Mouse (Mus musculus): ENCODE measurements around the gene Egfl7. TPM values are rescaled to one million over a fixed set of nuclear protein-coding genes. Genes with fewer than 3 reads are reported as not detected.

Egfl7 gene
- polyA plus RNA-seq, 1 experiment from 2014 or later: 75.7 TPM

- no peak for DNase-seq (ENCODE audit: low spot score)
- Histone ChIP-seq H3K4me2 (ENCODE audit: low read depth) (no peak overlapping the region), H3K27me3 (ENCODE audit: control insufficient read depth, insufficient read depth, low read length) (no peaks in the 10 kb centered on the region), H3K9ac (ENCODE audit: low read length) (no peak overlapping the region), H3K36me3 (ENCODE audit: control insufficient read depth, insufficient read depth, low read length) (peaks cover 2% of the 10 kb centered on the region; the same call in 1 of the 2 replicates), H3K4me1 (ENCODE audit: control insufficient read depth, insufficient read depth, low read length) (no peaks in the 10 kb centered on the region), H3K9me3 (ENCODE audit: control insufficient read depth, low read length) (no peaks in the 10 kb centered on the region), H3K27ac (ENCODE audit: low read depth, low read length) (no peak overlapping the region), H3K4me3 (ENCODE audit: low read depth, low read length) (no peak overlapping the region)
- 89% methylated on average over 12 of the region's 12 CpGs for WGBS
- ATAC-seq (ENCODE audit: insufficient read depth, low FRiP score, low TSS enrichment): no peak
These were observed 11.6 kb downstream of the Egfl7 start for GRCm38 (mm10) chr2:26591416-26591815.

DNA sequence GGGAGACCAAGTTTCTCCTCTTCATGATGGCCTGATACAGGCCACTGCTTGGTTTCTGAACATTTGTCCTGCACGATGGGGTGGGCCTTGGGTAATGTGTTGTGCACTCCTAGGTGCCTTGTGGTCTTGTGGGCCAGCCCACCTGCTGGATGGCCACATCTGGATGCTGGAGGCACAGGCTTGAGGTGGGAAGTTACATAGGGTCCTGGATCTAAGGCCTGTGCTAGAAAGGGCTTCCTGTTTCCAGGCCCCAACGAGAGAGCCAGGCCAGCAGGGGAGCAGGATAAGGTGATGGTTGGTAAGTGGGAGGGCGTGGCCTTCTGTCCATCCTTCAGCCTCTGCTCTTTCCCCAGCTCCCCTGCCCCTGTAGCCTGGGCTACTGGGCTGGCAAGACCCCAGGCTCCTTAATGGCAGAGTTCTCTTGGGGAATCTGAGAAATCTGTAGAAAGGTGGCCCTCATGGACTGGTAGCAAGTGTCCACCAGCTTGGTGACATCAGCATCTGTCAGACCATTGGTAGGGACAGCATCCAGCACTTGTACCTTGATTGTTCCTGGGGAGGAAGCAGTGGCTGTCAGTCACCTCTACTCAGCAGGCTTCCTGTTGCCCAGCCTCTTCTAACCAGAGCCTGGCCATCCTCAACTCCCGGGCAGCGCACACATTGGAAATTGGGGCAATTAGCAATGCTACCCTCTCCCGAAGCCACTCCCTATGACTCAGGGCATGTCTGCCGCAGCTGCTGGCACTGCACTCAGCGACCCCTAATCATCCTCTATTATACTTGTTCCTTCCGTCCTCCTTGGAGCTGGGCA lies 13.6 kb downstream of the Egfl7 start:
- H3K9ac ChIP-seq (ENCODE audit: low read length): no peak overlapping the region
- H3K9me3 ChIP-seq (ENCODE audit: control insufficient read depth, low read length): no peaks in the 10 kb centered on the region
- ATAC-seq (ENCODE audit: insufficient read depth, low FRiP score, low TSS enrichment): no peak
- no peak for DNase-seq (ENCODE audit: low spot score)
- H3K27me3 ChIP-seq (ENCODE audit: control insufficient read depth, insufficient read depth, low read length): no peaks in the 10 kb centered on the region
- H3K27ac ChIP-seq (ENCODE audit: low read depth, low read length): no peak overlapping the region
- no peaks in the 10 kb centered on the region for H3K4me1 ChIP-seq (ENCODE audit: control insufficient read depth, insufficient read depth, low read length)
- WGBS: 52% methylated on average over 9 of the region's 9 CpGs
- H3K36me3 ChIP-seq (ENCODE audit: control insufficient read depth, insufficient read depth, low read length): peaks cover 2% of the 10 kb centered on the region; the same call in 1 of the 2 replicates
- no peak overlapping the region for H3K4me2 ChIP-seq (ENCODE audit: low read depth)
- no peak overlapping the region for H3K4me3 ChIP-seq (ENCODE audit: low read depth, low read length)

DNA sequence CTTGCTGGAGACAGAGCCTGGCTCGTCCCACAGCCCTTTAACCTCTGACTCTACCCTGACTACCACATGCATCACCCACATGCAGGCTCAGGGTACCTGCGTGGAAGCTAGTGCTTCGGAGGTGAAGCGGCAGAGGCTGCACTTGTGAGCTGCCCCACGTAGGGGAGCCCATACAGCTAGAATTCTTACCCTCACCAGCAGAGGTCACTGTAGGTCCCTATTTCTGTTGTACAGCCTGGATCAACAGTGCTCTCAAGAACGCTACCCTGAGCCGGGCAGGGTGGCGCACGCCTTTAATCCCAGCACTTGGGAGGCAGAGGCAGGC lies 14.2 kb downstream of the Egfl7 start:
- Histone ChIP-seq H3K4me1 (ENCODE audit: control insufficient read depth, insufficient read depth, low read length) (no peaks in the 10 kb centered on the region), H3K9ac (ENCODE audit: low read length) (no peak overlapping the region), H3K36me3 (ENCODE audit: control insufficient read depth, insufficient read depth, low read length) (peaks cover 2% of the 10 kb centered on the region; the same call in 1 of the 2 replicates), H3K4me3 (ENCODE audit: low read depth, low read length) (no peak overlapping the region), H3K27me3 (ENCODE audit: control insufficient read depth, insufficient read depth, low read length) (no peaks in the 10 kb centered on the region), H3K27ac (ENCODE audit: low read depth, low read length) (no peak overlapping the region), H3K4me2 (ENCODE audit: low read depth) (no peak overlapping the region), H3K9me3 (ENCODE audit: control insufficient read depth, low read length) (no peaks in the 10 kb centered on the region)
- DNase-seq (ENCODE audit: low spot score): no peak
- WGBS: 59% methylated on average over 9 of the region's 9 CpGs
- no peak for ATAC-seq (ENCODE audit: insufficient read depth, low FRiP score, low TSS enrichment)

DNA sequence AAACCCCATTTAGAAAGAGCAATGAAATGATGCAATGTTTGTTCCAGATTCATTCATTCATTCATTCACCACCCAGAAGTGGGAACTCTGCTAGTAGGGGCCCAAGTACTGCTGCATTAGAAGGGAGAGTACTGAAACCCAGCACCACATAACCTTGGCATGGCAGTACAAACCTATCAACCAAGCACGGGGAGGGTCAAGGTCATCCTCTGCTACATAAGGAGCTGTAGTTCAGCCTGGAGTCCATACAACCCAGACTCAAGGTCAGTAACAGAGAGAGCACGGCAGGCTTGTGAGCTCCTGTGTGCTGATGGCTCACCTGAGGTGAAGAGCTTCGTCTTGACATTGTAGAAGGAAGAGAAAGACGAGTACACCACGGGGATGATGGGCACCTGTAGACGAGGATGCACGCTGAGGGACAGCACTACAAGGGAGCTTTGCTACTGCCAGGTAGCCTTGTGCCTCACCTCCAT lies 14.7 kb downstream of the Egfl7 start:
- no peaks in the 10 kb centered on the region for H3K27me3 ChIP-seq (ENCODE audit: control insufficient read depth, insufficient read depth, low read length)
- DNase-seq (ENCODE audit: low spot score) (no peak), ATAC-seq (ENCODE audit: insufficient read depth, low FRiP score, low TSS enrichment) (no peak)
- no peak overlapping the region for H3K4me2 ChIP-seq (ENCODE audit: low read depth)
- 87% methylated on average over 7 of the region's 7 CpGs for WGBS
- no peak overlapping the region for H3K4me3 ChIP-seq (ENCODE audit: low read depth, low read length)
- H3K9ac ChIP-seq (ENCODE audit: low read length): no peak overlapping the region
- peaks cover 2% of the 10 kb centered on the region; the same call in 1 of the 2 replicates for H3K36me3 ChIP-seq (ENCODE audit: control insufficient read depth, insufficient read depth, low read length)
- no peaks in the 10 kb centered on the region for H3K9me3 ChIP-seq (ENCODE audit: control insufficient read depth, low read length)
- no peaks in the 10 kb centered on the region for H3K4me1 ChIP-seq (ENCODE audit: control insufficient read depth, insufficient read depth, low read length)
- no peak overlapping the region for H3K27ac ChIP-seq (ENCODE audit: low read depth, low read length)

GRCm38 (mm10) chr2:26594934-26595724 lies 15.3 kb downstream of the Egfl7 start:
- Histone ChIP-seq H3K9ac (ENCODE audit: low read length) (no peak overlapping the region), H3K36me3 (ENCODE audit: control insufficient read depth, insufficient read depth, low read length) (peaks cover 2% of the 10 kb centered on the region; the same call in 1 of the 2 replicates), H3K4me2 (ENCODE audit: low read depth) (no peak overlapping the region), H3K9me3 (ENCODE audit: control insufficient read depth, low read length) (no peaks in the 10 kb centered on the region), H3K4me1 (ENCODE audit: control insufficient read depth, insufficient read depth, low read length) (no peaks in the 10 kb centered on the region), H3K27me3 (ENCODE audit: control insufficient read depth, insufficient read depth, low read length) (no peaks in the 10 kb centered on the region), H3K27ac (ENCODE audit: low read depth, low read length) (no peak overlapping the region), H3K4me3 (ENCODE audit: low read depth, low read length) (no peak overlapping the region)
- DNase-seq (ENCODE audit: low spot score) (no peak), ATAC-seq (ENCODE audit: insufficient read depth, low FRiP score, low TSS enrichment) (no peak)
- WGBS: 73% methylated on average over 6 of the region's 6 CpGs

DNA sequence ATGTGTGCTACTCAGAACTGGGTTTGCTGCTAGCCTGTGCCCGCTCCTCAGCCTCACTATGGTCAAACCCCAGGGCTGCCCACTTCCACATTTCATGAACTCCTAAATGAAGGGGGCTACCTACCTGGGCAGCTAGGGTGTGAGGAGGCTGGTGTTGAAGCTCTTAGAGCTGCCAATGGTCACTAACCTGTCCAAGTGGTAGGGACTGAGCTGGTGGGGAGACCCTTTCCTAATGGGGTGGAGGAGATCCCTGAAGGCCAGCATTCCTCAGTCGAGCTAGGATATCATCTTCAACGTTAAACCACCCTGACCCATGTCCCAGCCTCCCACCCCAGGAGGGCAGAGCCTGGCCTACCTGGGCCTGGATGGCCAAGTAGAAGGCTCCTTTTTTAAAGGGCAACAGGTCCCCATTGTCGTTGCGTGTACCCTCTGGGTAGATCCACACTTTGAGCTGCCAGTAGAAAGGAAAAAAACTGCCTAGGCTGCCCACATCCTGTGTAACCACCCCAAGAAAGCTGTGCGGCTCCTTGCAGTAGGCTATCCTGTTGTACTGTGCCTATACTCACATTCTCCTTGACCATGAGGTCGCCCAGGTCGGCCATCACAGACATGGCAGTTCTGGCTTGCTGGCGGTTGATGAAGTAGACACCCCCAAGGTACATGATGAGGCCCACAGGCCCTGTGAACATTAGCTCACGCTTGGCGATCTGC lies 16.1 kb downstream of the Egfl7 start:
- DNase-seq (ENCODE audit: low spot score) (no peak), ATAC-seq (ENCODE audit: insufficient read depth, low FRiP score, low TSS enrichment) (no peak)
- H3K9ac ChIP-seq (ENCODE audit: low read length): no peak overlapping the region
- H3K9me3 ChIP-seq (ENCODE audit: control insufficient read depth, low read length): no peaks in the 10 kb centered on the region
- no peak overlapping the region for H3K4me2 ChIP-seq (ENCODE audit: low read depth)
- WGBS: 85% methylated on average over 11 of the region's 11 CpGs
- peaks cover 2% of the 10 kb centered on the region; the same call in 1 of the 2 replicates for H3K36me3 ChIP-seq (ENCODE audit: control insufficient read depth, insufficient read depth, low read length)
- no peak overlapping the region for H3K4me3 ChIP-seq (ENCODE audit: low read depth, low read length)
- no peaks in the 10 kb centered on the region for H3K27me3 ChIP-seq (ENCODE audit: control insufficient read depth, insufficient read depth, low read length)
- H3K27ac ChIP-seq (ENCODE audit: low read depth, low read length): no peak overlapping the region
- H3K4me1 ChIP-seq (ENCODE audit: control insufficient read depth, insufficient read depth, low read length): no peaks in the 10 kb centered on the region

- Histone ChIP-seq H3K36me3 (ENCODE audit: control insufficient read depth, insufficient read depth, low read length) (peaks cover 2% of the 10 kb centered on the region; the same call in 1 of the 2 replicates), H3K4me2 (ENCODE audit: low read depth) (no peak overlapping the region), H3K9ac (ENCODE audit: low read length) (no peak overlapping the region), H3K27ac (ENCODE audit: low read depth, low read length) (no peak overlapping the region), H3K9me3 (ENCODE audit: control insufficient read depth, low read length) (no peaks in the 10 kb centered on the region), H3K4me1 (ENCODE audit: control insufficient read depth, insufficient read depth, low read length) (no peaks in the 10 kb centered on the region), H3K4me3 (ENCODE audit: low read depth, low read length) (no peak overlapping the region), H3K27me3 (ENCODE audit: control insufficient read depth, insufficient read depth, low read length) (no peaks in the 10 kb centered on the region)
- ATAC-seq (ENCODE audit: insufficient read depth, low FRiP score, low TSS enrichment): no peak
- DNase-seq (ENCODE audit: low spot score): no peak
- WGBS: 85% methylated on average over 3 of the region's 3 CpGs
These were observed 17.1 kb downstream of the Egfl7 start for GRCm38 (mm10) chr2:26596898-26597297.

- H3K4me3 ChIP-seq (ENCODE audit: low read depth, low read length): no peak overlapping the region
- WGBS: 90% methylated on average over 2 of the region's 2 CpGs
- H3K4me2 ChIP-seq (ENCODE audit: low read depth): no peak overlapping the region
- H3K27me3 ChIP-seq (ENCODE audit: control insufficient read depth, insufficient read depth, low read length): 0 out of 2 replicates have a peak, but pooled peaks cover 3% of the 10 kb centered on the region
- DNase-seq (ENCODE audit: low spot score) (no peak), ATAC-seq (ENCODE audit: insufficient read depth, low FRiP score, low TSS enrichment) (no peak)
- no peaks in the 10 kb centered on the region for H3K4me1 ChIP-seq (ENCODE audit: control insufficient read depth, insufficient read depth, low read length)
- no peak overlapping the region for H3K27ac ChIP-seq (ENCODE audit: low read depth, low read length)
- peaks cover 2% of the 10 kb centered on the region; the same call in 1 of the 2 replicates for H3K36me3 ChIP-seq (ENCODE audit: control insufficient read depth, insufficient read depth, low read length)
- no peak overlapping the region for H3K9ac ChIP-seq (ENCODE audit: low read length)
- H3K9me3 ChIP-seq (ENCODE audit: control insufficient read depth, low read length): no peaks in the 10 kb centered on the region
These were observed 18.0 kb downstream of the Egfl7 start for GRCm38 (mm10) chr2:26597810-26598209.
